Mouse (Mus musculus) heart, postnatal 25 days (tissue): ENCODE results near the gene Kcnk3. TPM values are rescaled to one million over a fixed set of nuclear protein-coding genes. Genes with fewer than 3 reads are reported as not detected.
A peak's percentile ranks its signal among the peaks of the same experiment; 100 is the strongest.

Experiments
- DNase-seq: peaks from one replicate; pipeline ENCODE4 v3.0.0; 2022; ENCODE audit warnings: low spot score
- intact Hi-C: fragments of 180-260 bp; cut with DNase I; formaldehyde crosslinking; loops from one replicate; pipeline ENCODE4 v1.15.1; 2025
- microRNA-seq: library from miRNA; unstranded; fragments of <30 nt; microRNA quantifications from one replicate; pipeline ENCODE4 v1.2.0, GENCODE M21; 2022
- total RNA-seq, 2 experiments: library from RNA; stranded (reverse); gene quantifications; 2 replicates each; pipeline ENCODE4 v1.2.3; 2021

The Kcnk3 gene
- total RNA-seq, 2 experiments from 2014 or later: 250 to 251 TPM

DNA sequence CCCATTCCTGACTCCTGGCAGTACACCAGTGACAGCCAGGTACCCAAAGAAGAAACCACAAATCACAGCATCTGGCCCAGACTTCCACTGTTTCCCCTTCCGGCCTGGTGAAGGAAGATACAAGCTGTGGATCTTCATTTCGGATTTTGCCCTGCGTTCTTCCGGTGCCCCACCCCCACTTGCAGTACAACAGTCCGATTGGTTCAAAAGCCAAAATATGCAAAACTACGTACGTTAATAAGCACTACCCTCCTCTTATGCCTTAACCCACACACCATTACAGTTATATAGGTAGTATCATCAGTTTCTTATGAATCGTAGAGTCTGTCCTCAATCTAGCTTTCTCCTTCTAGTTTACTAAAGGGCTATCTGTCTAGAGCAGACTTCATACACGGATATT lies 77.4 kb downstream of the Kcnk3 start:
- no peak for DNase-seq
- intact Hi-C loops: loop anchor here (2.0 kb wide), 1 partner anchor 17 kb away; no protein-coding TSS in a partner anchor

DNA sequence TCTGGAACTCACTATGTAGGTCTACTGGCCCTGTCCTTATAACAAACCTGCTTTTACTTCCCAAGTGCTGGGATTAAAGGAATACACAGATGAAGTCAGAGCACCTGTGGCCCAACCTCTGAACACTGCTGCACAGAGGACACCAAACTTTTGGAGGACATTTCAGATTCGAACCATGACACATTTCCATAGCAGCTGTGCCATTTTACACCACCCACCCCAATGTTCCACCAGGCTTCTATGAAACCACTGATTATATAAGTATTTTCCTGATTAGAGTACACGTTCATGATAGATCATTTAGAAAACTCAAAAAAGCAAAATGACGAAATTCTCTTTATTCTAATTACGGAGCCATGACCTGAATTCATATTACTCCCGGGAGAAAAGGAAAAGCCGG lies 78.0 kb downstream of the Kcnk3 start:
- DNase-seq: no peak
- intact Hi-C loops: loop anchor here (2.0 kb wide), 1 partner anchor 17 kb away; no protein-coding TSS in a partner anchor

DNA sequence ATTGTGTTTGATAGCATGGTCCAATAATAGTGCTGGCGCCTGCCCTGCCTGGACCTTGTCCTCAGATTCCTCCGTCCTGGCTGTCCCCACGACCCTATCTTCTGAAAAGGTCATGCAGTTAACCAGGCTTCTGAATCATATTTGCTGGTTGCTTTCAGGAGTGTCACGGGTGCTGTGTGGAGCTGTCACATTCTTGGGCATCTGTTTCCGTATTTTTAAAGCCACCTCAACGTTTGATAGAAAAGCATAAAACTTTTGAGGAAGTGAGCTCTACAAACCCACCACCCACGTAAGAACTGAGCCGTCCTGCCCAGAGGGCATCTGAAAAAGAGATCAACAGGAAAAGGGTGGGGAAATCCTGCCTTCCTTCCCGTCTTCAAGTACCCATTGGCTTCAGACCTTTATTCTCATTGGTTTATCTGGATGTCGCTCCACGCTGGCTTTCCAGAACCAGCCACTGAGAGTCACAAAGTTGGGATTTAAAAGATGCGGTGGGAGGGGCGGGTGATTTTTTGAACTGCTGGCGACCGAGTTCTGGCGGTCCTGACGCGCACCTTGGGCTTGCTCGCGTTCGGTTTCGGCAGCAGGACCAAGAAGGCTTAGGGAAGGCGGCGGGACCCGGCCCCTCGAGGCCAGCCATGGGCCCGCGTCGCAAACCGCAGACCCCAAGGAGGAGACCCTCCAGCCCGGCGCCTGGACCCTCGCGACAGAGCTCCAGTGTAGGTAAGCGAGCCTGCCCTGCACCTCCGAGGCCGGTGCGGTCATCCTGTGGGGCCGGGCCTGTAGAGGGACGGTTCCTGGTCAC lies 78.6 kb downstream of the Kcnk3 start, which contains the start of gene Cenpa:
Cenpa (plus strand) TSS at position 387 of the 805 bp plus-strand sequence.
- peak; percentile 88 for DNase-seq
- intact Hi-C loops: no loop called here

DNA sequence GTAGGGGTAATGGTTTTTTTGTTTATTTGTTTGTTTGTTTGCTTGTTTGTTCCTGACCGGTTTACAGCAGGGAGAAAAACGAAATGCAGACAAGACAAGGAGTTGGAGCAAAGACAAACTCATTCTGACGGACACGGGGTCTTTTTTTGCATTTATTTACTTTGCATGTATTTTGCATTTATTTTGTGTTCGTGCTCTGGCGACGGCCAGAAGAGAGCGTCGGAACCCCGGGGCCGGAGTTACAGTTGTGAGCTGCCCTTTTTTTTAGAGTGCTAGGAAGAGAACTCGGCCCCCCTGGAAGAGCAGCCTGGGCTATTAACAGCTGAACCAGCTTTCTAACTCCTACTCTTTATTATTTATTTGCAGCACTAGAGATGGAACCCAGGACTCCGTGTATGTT lies 79.2 kb downstream of the Kcnk3 start:
- DNase-seq: no peak
- intact Hi-C loops: no loop called here

GRCm38 (mm10) chr5:30667686-30668085 lies 79.7 kb downstream of the Kcnk3 start:
- intact Hi-C loops: no loop called here

GRCm38 (mm10) chr5:30668637-30669495 lies 80.9 kb downstream of the Kcnk3 start:
- intact Hi-C loops: no loop called here
- no peak for DNase-seq

More at GRCm38 (mm10) chr5:30667686-30668085, 79.7 kb downstream of the Kcnk3 start:
- DNase-seq: no peak

DNA sequence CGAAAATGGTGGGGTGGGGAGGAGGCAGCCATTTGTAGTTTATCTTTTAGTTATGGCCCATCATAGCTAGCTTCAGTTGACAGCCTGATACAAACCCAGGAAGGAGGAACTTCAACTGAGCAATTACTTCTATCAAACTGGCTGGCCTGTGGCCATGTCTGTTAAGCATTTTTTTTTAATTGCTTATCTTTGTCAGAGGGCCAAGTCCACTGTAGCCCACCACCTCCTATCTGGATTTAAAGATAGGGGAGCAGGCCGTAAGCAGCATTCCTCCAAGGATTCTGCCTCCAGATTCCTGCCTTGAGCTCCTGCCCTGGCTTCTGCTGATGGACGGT lies 81.5 kb downstream of the Kcnk3 start:
- intact Hi-C loops: no loop called here
- DNase-seq: no peak

DNA sequence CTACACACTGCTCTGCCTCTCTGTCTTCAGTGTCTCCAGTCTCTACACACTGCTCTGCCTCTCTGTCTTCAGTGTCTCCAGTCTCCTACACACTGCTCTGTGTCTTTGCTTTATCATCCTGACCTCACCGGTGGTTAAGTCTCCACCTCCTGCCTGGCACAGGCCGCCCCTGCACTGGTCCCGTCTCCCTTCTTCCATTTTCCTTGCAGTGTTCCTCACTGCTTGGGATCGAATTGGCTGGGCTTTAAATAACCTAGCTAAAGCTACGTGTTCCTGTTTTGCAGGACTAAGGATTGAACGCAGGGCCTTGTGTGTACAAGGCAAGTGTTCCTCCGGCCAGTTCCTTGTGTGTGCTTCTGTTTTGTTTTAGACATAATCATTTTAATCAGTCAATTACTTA lies 82.1 kb downstream of the Kcnk3 start:
- no peak for DNase-seq
- intact Hi-C loops: no loop called here

GRCm38 (mm10) chr5:30674001-30674400 lies 86.0 kb downstream of the Kcnk3 start:
- intact Hi-C loops: no loop called here

More at GRCm38 (mm10) chr5:30674001-30674400, 86.0 kb downstream of the Kcnk3 start:
- no peak for DNase-seq

Small RNAs within 50 kb of the gene (microRNA-seq; reads per million reads assigned to microRNA genes)
- gene Mir5625: not detected

Other genes with a start within 250 kb of the Kcnk3 start
- gene Otof, start 126.2 kb upstream of the Kcnk3 start, total RNA-seq: not detected
- gene 1700001C02Rik, start 122.1 kb upstream of the Kcnk3 start, total RNA-seq: not detected
- not detected for gene Cib4, start 42.3 kb upstream of the Kcnk3 start, total RNA-seq
- gene Slc35f6, start 59.8 kb downstream of the Kcnk3 start, total RNA-seq: 10 to 100 TPM; 44.1 to 47.2 TPM
- 10 to 100 TPM; 42.0 to 43.0 TPM for gene Cenpa, start 78.6 kb downstream of the Kcnk3 start, total RNA-seq
- gene Dpysl5, start 123.4 kb downstream of the Kcnk3 start, total RNA-seq: under 1 TPM; 0.29 to 0.45 TPM
- gene Mapre3, start 226.5 kb downstream of the Kcnk3 start, total RNA-seq: 10 to 100 TPM; 31.1 to 32.4 TPM